Mouse (Mus musculus): ENCODE results near the gene Ifitm3. TPM values are rescaled to one million over a fixed set of nuclear protein-coding genes. Genes with fewer than 3 reads are reported as not detected.

Ifitm3 gene
- 177 and 277 TPM in 2 replicates for polyA plus RNA-seq (2012; rRNA removed)

DNA sequence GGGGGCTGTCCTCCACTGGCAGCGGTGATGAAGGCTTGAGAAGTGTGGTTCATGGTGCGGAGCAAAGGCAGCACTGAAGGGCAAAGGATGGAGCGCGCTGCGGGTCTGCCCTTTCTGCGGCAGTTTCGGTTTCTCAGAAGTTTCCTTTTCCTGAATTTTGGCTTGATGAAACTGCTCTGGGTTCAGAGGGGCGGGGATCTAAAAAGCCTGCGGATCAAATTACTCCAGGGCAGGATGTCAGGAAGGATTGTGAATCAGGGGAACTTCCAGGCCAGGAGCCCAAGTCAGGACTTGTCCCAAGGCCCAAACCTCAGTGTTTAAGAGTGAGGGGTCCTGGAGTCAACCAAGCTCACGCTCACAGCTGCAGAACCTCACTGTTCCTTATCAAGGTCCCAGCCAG, at the start of gene Ifitm3:
TSS of gene Ifitm3 (minus strand) at position 178 of the 400 bp plus-strand sequence.
- no peak for TF ChIP-seq CTCF (IDR thresholded peaks at IDR 0.05; ENCODE audit: extremely low read depth, insufficient read depth, insufficient read length, insufficient replicate concordance)
- no peak; the same call in 1 of the 2 replicates for TF ChIP-seq POLR2A (IDR thresholded peaks at IDR 0.05; ENCODE audit: low read depth, low read length)
- H3K27ac ChIP-seq (ENCODE audit: insufficient read depth, low read length) = peak within 1 kb of the TSS; percentile 44
- peak within 1 kb of the TSS; percentile 48 for H3K4me3 ChIP-seq (ENCODE audit: extremely low read depth, insufficient read depth, insufficient read length)
- H3K4me1 ChIP-seq (ENCODE audit: control insufficient read depth, insufficient read depth, insufficient read length) = no peaks in the 10 kb centered on the region; the same call in 1 of the 2 replicates
- 0 out of 2 replicates have a peak, but pooled peaks cover 1% of the 10 kb centered on the region for H3K27me3 ChIP-seq (ENCODE audit: control insufficient read depth, insufficient read depth, low read length)
- 9% methylated on average over 10 of the region's 10 CpGs for WGBS
- DNase-seq (ENCODE audit: low read depth in 1 of 2, low spot score in 2 of 2) = no peak
- H3K36me3 ChIP-seq (ENCODE audit: control insufficient read depth, insufficient read depth, low read length) = no peaks in the 10 kb centered on the region

DNA sequence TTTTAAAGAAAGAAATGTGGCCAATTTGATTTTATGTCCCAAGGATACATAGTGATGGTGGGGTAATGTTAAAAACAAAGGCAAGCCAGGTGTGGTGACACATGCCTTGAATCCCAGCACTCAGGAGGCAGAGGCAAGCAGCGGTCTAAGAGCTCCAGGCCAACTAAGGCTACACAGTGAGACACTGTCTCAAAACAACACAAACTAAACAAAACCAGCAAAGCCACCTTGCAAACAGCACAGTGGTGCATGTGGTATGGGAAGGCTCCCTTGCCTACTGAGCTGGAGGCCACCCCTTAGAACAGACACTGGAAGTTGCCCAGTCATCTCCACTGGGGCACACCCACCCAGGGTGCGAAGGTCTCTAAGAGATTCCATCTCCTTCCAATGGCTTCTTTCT, 49.4 kb upstream of the Ifitm3 start:
- H3K4me3 ChIP-seq (ENCODE audit: extremely low read depth, insufficient read depth, insufficient read length) = no peak overlapping the region
- peaks cover 15% of the 10 kb centered on the region for H3K27me3 ChIP-seq (ENCODE audit: control insufficient read depth, insufficient read depth, low read length)
- H3K4me1 ChIP-seq (ENCODE audit: control insufficient read depth, insufficient read depth, insufficient read length) = peaks cover 10% of the 10 kb centered on the region
- no peak for DNase-seq (ENCODE audit: low read depth in 1 of 2, low spot score in 2 of 2)
- no peak overlapping the region for H3K27ac ChIP-seq (ENCODE audit: insufficient read depth, low read length)
- 79% methylated on average over 2 of the region's 2 CpGs for WGBS
- TF ChIP-seq POLR2A (IDR thresholded peaks at IDR 0.05; ENCODE audit: low read depth, low read length) (no peak), CTCF (IDR thresholded peaks at IDR 0.05; ENCODE audit: extremely low read depth, insufficient read depth, insufficient read length, insufficient replicate concordance) (no peak)
- H3K36me3 ChIP-seq (ENCODE audit: control insufficient read depth, insufficient read depth, low read length) = no peaks in the 10 kb centered on the region

DNA sequence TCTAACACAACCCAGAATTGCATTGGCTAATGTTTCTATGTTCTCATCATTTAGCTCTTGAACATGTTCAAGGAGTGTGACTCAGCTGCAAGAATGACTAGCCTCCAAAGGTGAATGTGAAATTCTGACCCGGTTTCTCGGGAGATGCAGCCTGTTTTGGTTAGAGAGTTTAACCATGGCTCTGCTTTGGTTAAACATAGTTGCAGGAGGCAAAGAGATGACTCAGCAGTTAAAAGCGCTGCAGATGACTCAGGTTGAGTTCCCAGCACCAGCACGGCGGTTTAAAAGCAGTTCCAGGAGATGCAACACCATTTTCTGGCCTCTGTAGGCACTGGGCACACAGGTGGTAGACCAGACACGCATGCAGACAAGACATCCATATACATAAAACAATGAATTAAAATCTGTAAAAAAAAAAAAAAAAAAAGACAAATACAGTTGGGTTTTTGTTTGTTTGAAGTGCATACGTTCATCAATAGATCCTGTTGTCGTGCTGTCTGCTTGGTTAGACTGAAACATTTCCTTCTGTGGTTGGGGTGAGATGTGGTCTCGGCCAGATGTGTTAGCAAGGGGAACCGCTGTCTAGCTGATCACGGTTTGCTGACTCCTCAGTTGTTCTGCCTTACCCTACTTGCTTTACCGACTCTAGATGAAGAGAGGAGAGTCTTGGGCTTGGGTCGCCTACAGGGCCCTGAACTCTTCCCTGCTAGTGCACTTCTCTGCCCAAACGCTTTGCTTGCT, 48.2 kb upstream of the Ifitm3 start:
- Histone ChIP-seq H3K4me1 (ENCODE audit: control insufficient read depth, insufficient read depth, insufficient read length) (peaks cover 10% of the 10 kb centered on the region), H3K36me3 (ENCODE audit: control insufficient read depth, insufficient read depth, low read length) (no peaks in the 10 kb centered on the region), H3K27ac (ENCODE audit: insufficient read depth, low read length) (no peak overlapping the region), H3K4me3 (ENCODE audit: extremely low read depth, insufficient read depth, insufficient read length) (no peak overlapping the region), H3K27me3 (ENCODE audit: control insufficient read depth, insufficient read depth, low read length) (peaks cover 15% of the 10 kb centered on the region)
- DNase-seq (ENCODE audit: low read depth in 1 of 2, low spot score in 2 of 2) = no peak
- TF ChIP-seq CTCF (IDR thresholded peaks at IDR 0.05; ENCODE audit: extremely low read depth, insufficient read depth, insufficient read length, insufficient replicate concordance) (no peak), POLR2A (IDR thresholded peaks at IDR 0.05; ENCODE audit: low read depth, low read length) (no peak)
- WGBS = 43% methylated on average over 14 of the region's 14 CpGs

DNA sequence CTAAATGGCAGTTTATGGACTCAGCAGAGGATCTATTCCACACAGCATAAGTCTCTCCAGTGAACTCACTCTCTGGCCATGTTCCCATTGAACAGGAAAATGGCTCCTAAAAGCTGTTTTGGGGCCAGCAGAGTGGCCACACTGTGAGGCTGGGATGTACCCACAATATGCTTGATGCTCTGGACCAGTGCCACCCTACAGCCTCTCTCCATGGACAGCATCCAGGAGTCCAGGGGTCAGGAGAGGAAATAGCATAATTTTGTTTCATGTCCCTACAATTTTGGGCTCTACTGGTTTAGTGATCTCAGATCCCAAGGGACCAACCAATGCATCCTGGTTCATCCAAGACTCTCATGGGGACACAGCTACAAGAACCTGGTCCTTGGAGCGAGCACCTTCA, 47.0 kb upstream of the Ifitm3 start:
- Histone ChIP-seq H3K27me3 (ENCODE audit: control insufficient read depth, insufficient read depth, low read length) (peaks cover 15% of the 10 kb centered on the region), H3K27ac (ENCODE audit: insufficient read depth, low read length) (no peak overlapping the region), H3K4me1 (ENCODE audit: control insufficient read depth, insufficient read depth, insufficient read length) (peaks cover 10% of the 10 kb centered on the region), H3K36me3 (ENCODE audit: control insufficient read depth, insufficient read depth, low read length) (no peaks in the 10 kb centered on the region), H3K4me3 (ENCODE audit: extremely low read depth, insufficient read depth, insufficient read length) (no peak overlapping the region)
- TF ChIP-seq CTCF (IDR thresholded peaks at IDR 0.05; ENCODE audit: extremely low read depth, insufficient read depth, insufficient read length, insufficient replicate concordance) (no peak), POLR2A (IDR thresholded peaks at IDR 0.05; ENCODE audit: low read depth, low read length) (no peak)
- no peak for DNase-seq (ENCODE audit: low read depth in 1 of 2, low spot score in 2 of 2)
- WGBS = 91% methylated on average over 1 of the region's 1 CpGs

DNA sequence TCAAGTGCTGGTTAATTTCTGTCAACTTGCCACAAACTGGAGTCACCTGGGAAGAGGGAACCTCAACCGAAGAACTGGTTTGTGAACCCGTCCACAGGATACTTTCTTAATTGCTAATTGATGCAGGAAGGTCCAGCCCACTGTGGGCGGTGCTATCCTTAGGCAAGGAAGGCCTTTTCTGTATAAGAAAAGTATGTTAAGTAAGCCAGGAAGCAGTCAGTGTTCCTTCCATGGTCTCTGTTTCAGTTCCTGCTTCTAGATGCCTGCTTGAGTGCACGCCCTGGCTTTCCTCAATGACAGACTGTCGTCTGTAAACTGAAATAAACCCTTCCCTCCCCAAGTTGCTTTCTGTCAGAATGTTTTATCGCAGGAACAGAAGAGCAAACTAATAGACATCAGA, 46.4 kb upstream of the Ifitm3 start:
- Histone ChIP-seq H3K27ac (ENCODE audit: insufficient read depth, low read length) (no peak overlapping the region), H3K36me3 (ENCODE audit: control insufficient read depth, insufficient read depth, low read length) (no peaks in the 10 kb centered on the region), H3K27me3 (ENCODE audit: control insufficient read depth, insufficient read depth, low read length) (peaks cover 15% of the 10 kb centered on the region), H3K4me3 (ENCODE audit: extremely low read depth, insufficient read depth, insufficient read length) (no peak overlapping the region), H3K4me1 (ENCODE audit: control insufficient read depth, insufficient read depth, insufficient read length) (peaks cover 10% of the 10 kb centered on the region)
- no peak for DNase-seq (ENCODE audit: low read depth in 1 of 2, low spot score in 2 of 2)
- TF ChIP-seq POLR2A (IDR thresholded peaks at IDR 0.05; ENCODE audit: low read depth, low read length) (no peak), CTCF (IDR thresholded peaks at IDR 0.05; ENCODE audit: extremely low read depth, insufficient read depth, insufficient read length, insufficient replicate concordance) (no peak)
- WGBS = 64% methylated on average over 6 of the region's 6 CpGs

DNA sequence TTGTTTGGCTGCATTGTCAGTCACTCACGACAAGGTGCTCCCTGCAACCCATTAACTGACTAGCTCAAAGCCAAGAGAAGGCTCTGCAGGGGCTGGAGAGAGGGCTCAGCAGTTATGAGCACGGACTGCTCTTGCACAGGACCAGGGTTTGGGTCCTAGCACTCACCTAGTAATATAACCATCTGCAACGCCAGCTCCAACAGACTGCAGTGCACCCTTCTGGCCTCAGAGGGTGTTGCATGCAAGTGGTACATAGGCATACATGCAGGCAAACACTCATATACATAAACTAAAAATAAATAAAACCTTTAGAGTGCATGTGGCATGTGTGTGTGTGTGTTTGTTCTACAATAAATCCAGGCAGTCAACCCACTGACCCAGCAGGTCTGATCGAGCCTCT, 45.2 kb upstream of the Ifitm3 start:
- Histone ChIP-seq H3K4me3 (ENCODE audit: extremely low read depth, insufficient read depth, insufficient read length) (no peak overlapping the region), H3K4me1 (ENCODE audit: control insufficient read depth, insufficient read depth, insufficient read length) (peaks cover 5% of the 10 kb centered on the region), H3K27ac (ENCODE audit: insufficient read depth, low read length) (no peak overlapping the region), H3K27me3 (ENCODE audit: control insufficient read depth, insufficient read depth, low read length) (peaks cover 7% of the 10 kb centered on the region), H3K36me3 (ENCODE audit: control insufficient read depth, insufficient read depth, low read length) (no peaks in the 10 kb centered on the region)
- no peak for DNase-seq (ENCODE audit: low read depth in 1 of 2, low spot score in 2 of 2)
- TF ChIP-seq POLR2A (IDR thresholded peaks at IDR 0.05; ENCODE audit: low read depth, low read length) (no peak), CTCF (IDR thresholded peaks at IDR 0.05; ENCODE audit: extremely low read depth, insufficient read depth, insufficient read length, insufficient replicate concordance) (no peak)
- WGBS = 79% methylated on average over 4 of the region's 4 CpGs

DNA sequence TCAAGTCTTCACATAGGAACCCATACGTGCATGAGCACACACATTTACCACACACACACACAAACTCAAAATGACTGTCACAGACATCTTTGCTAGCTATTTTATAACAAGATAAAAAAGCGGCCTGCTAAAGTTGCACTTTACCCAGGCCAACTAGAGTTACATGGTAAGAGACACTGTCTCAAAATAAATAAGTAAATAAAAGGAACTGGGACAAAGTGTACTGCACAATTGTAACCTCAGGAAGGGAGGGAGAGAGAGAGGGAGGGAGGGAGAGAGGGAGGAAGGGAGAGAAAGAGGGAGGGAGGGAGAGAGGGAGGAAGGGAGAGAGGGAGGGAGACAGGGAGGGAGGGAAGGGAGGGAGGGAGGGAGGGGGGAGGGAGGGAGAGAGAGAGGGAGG, 41.9 kb upstream of the Ifitm3 start:
- peaks cover 9% of the 10 kb centered on the region; the same call in 1 of the 2 replicates for H3K4me1 ChIP-seq (ENCODE audit: control insufficient read depth, insufficient read depth, insufficient read length)
- no peak for DNase-seq (ENCODE audit: low read depth in 1 of 2, low spot score in 2 of 2)
- H3K27me3 ChIP-seq (ENCODE audit: control insufficient read depth, insufficient read depth, low read length) = no peaks in the 10 kb centered on the region
- 74% methylated on average over 2 of the region's 2 CpGs for WGBS
- H3K4me3 ChIP-seq (ENCODE audit: extremely low read depth, insufficient read depth, insufficient read length) = no peak overlapping the region
- H3K27ac ChIP-seq (ENCODE audit: insufficient read depth, low read length) = no peak overlapping the region
- TF ChIP-seq POLR2A (IDR thresholded peaks at IDR 0.05; ENCODE audit: low read depth, low read length) = no peak
- no peak for TF ChIP-seq CTCF (IDR thresholded peaks at IDR 0.05; ENCODE audit: extremely low read depth, insufficient read depth, insufficient read length, insufficient replicate concordance)
- H3K36me3 ChIP-seq (ENCODE audit: control insufficient read depth, insufficient read depth, low read length) = no peaks in the 10 kb centered on the region
